In genomic region chr11:87421760-87422201, GRCm38 (mm10) we compare ENCODE assay signal across 8 mouse cellular contexts. TPM values are rescaled to one million over a fixed set of nuclear protein-coding genes. Genes with fewer than 3 reads are reported as not detected.
DNase-seq lines count a peak whose midpoint lies in the region; ATAC-seq and TF ChIP-seq lines count a peak whose summit lies in the region.

No protein-coding gene starts in this region.

- intact Hi-C loops in left cerebral cortex, postnatal 25 days (cut with DNase I): loop anchor here (1.0 kb wide), 1 partner anchor 17 kb away; the partner anchor contains the start of gene Rad51c

- WGBS in forebrain, embryonic 10.5 days: 45% methylated on average over 6 of the region's 6 CpGs
- 6% methylated on average over 6 of the region's 6 CpGs for WGBS in intestine, postnatal 0 days

- H3K9ac ChIP-seq in intestine, postnatal 0 days (ENCODE audit: low read depth, low read length): peak overlapping the region; percentile 57

- H3K4me3 ChIP-seq in forebrain, embryonic 10.5 days: peak overlapping the region; percentile 47
- H3K4me3 ChIP-seq in intestine, postnatal 0 days (ENCODE audit: low read depth, low read length): peak overlapping the region; percentile 48

- TF ChIP-seq CTCF in intestine, postnatal 0 days (IDR thresholded peaks at IDR 0.05; ENCODE audit: low read depth): no peak

- H3K4me1 ChIP-seq in forebrain, embryonic 10.5 days: peaks cover 18% of the 10 kb centered on the region
- no peaks in the 10 kb centered on the region; the same call in 1 of the 2 replicates for H3K4me1 ChIP-seq in intestine, postnatal 0 days (replicated peaks; ENCODE audit: control insufficient read depth, insufficient read depth, low read length)

- no peak for ATAC-seq in intestine, postnatal 0 days

- DNase-seq in cerebellum, adult 18-20 months: peak; percentile 37 to 48
- no peak for DNase-seq in cerebellum, adult 8-10 months
- DNase-seq in R1 (ENCODE audit: low read depth, low spot score): peak; percentile 66
- no peak for DNase-seq in forebrain, embryonic 10.5 days (ENCODE audit: extremely low spot score, low spot score)
- DNase-seq in mesoderm, embryonic 11.5 days (ENCODE audit: low read depth, low spot score): peak; percentile 34
- no peak for DNase-seq in left cerebral cortex, postnatal 25 days (ENCODE audit: low spot score in 2 of 2)
- DNase-seq in left cerebral cortex, adult 18-20 months (ENCODE audit: low spot score in 2 of 2): no peak

- peak overlapping the region; percentile 95 for H3K27ac ChIP-seq in forebrain, embryonic 10.5 days
- H3K27ac ChIP-seq in intestine, postnatal 0 days (ENCODE audit: low read depth, low read length): peak overlapping the region; percentile 73; the same call in 1 of the 2 replicates

- H3K9me3 ChIP-seq in forebrain, embryonic 10.5 days: no peaks in the 10 kb centered on the region
- no peaks in the 10 kb centered on the region for H3K9me3 ChIP-seq in intestine, postnatal 0 days (ENCODE audit: control insufficient read depth)

- peak overlapping the region; percentile 73 for H3K4me2 ChIP-seq in intestine, postnatal 0 days (replicated peaks; ENCODE audit: low read depth)

- no peaks in the 10 kb centered on the region for H3K27me3 ChIP-seq in forebrain, embryonic 10.5 days (ENCODE audit: poor library complexity, severe bottlenecking)
- H3K27me3 ChIP-seq in intestine, postnatal 0 days (replicated peaks; ENCODE audit: control insufficient read depth, insufficient read depth, low read length): no peaks in the 10 kb centered on the region

- no peaks in the 10 kb centered on the region for H3K36me3 ChIP-seq in forebrain, embryonic 10.5 days (replicated peaks)
- no peaks in the 10 kb centered on the region for H3K36me3 ChIP-seq in intestine, postnatal 0 days (ENCODE audit: control insufficient read depth, insufficient read depth)

RNA-seq across cellular contexts. Expression of gene Tex14, which starts 16.9 kb away (rescaled TPM):
- not detected in 2 replicates for polyA plus RNA-seq in forebrain, embryonic 10.5 days (2016; fragmentation: Nextera tagmentation; extraction: Ambion mirVana)
- 1.3 and 1.8 TPM in 2 replicates for polyA plus RNA-seq in intestine, postnatal 0 days (2015; fragmentation: Nextera tagmentation; extraction: Ambion mirVana)
- under 1 TPM; 0.25 to 0.32 TPM for total RNA-seq in left cerebral cortex, postnatal 25 days (2021)
- total RNA-seq in left cerebral cortex, adult 18-20 months (2021): under 1 TPM; 0.14 to 0.30 TPM

RNA-seq across cellular contexts. Expression of gene Rad51c, which starts 17.0 kb away (rescaled TPM):
- polyA plus RNA-seq in forebrain, embryonic 10.5 days (2016; fragmentation: Nextera tagmentation; extraction: Ambion mirVana): 13.3 and 15.1 TPM in 2 replicates
- polyA plus RNA-seq in intestine, postnatal 0 days (2015; fragmentation: Nextera tagmentation; extraction: Ambion mirVana): 1.9 and 2.0 TPM in 2 replicates
- total RNA-seq in left cerebral cortex, postnatal 25 days (2021): 1 to 10 TPM; 4.1 TPM
- 1 to 10 TPM; 3.1 to 4.2 TPM for total RNA-seq in left cerebral cortex, adult 18-20 months (2021)

Comparison
In these comparisons a context has a peak if more than half of its experiments do, and no peak if none do; other contexts are left out.
1. DNase-seq: peak in cerebellum, adult 18-20 months (2 of 2), R1 (single experiment) and mesoderm, embryonic 11.5 days (single experiment); none in cerebellum, adult 8-10 months (single experiment), forebrain, embryonic 10.5 days (single experiment), left cerebral cortex, postnatal 25 days (0 of 2) and left cerebral cortex, adult 18-20 months (0 of 2).